Mouse (Mus musculus) B cell, adult 2 months (primary cell): ENCODE results near the gene Mast4.

Source experiments
- DNase-seq, 2 experiments: peaks; one replicate each; pipeline ENCODE4 v3.0.0; 2022

Mast4 gene

DNA sequence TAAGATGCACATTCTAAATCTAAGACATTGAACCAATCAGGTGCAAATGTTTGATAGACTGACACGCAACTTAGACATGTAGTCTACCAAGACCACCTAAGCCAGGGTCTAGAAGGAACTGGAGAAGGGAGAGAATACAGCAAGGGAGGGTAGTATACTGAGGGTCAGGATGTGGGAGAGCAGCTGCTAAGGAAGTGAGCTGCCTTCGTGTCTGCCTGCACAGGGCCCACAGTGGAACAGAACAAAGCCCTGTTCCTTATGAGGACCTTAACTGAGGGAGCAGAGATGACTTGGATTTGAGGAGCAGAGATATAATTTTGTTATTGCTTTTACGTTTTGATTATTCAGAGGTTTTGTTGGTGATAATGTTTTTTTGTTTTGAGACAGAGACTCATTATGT, 138.4 kb downstream of the Mast4 start:
- no peak for DNase-seq

- DNase-seq: no peak
Observed at GRCm38 (mm10) chr13:103183566-103183965, 150.7 kb downstream of the Mast4 start.

DNA sequence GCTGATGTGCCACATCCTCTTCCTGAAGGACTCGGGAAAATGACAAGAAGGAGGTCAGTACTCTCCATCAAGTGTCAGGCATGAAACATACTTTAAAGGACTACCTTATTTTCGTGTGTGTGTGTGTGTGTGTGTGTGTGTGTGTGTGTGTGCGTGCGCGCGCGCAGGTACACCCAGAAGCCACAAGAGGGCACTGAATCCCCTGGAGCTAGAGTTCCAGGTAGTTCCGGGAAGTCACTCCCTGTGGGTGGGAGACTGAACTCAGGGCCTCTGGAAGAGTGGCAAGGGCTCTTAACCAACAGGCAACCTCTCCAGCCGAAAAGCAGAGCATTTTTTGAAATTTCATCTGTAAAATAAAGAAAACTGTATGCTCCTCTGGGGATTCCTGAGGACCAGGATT, 152.5 kb downstream of the Mast4 start:
- DNase-seq: no peak

GRCm38 (mm10) chr13:103176871-103177270, 157.4 kb downstream of the Mast4 start:
- DNase-seq: no peak

DNA sequence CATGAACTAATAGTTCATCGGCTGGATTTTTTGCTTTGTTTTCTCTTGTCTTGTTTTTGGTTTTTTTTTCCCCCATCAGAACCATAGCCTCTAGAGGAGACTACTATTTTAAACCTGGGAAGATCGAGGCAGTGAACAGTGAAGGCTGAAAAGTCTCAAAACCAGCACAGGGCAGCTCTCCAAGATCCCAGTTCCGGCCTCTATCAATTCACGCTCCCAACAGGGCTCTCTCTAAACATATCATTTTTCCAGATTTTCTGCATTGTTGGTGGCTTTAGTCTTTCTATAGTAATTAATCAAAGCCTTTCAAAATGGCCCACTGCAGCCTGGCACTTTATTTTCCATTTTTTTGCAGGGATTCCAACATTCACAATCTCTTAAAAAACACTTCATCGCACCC, 159.9 kb downstream of the Mast4 start:
- DNase-seq: no peak

DNA sequence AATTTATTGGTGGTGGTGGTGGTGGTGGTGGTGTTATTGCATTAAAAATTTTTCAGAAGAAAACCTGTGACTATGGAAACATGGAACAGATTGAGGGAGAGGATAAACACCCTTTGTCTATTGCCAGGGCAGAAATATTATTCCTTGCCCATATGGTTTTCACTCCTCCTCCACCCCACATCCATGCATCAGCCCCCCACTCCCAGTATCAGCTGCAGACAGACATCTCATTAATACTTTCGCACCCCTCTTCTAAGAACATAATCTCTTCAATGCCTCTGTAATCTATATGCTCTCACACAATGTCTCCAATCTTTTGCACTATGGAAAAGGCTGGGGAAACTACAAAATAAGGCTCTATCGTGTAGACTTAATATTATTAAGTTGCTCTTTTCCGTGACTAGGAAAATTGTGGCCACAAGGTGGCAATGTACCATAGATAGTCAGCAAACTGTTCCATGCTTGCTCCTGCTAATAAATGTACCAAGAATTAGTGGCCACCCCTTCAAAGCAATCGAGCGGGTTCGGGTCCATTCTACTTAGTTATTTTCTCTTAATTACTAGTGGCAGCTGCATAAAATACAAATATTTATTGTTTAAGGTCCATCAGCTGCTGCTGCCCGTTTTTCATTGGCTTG, 160.6 kb downstream of the Mast4 start:
- peak in 1 of 2 experiments; percentile 4 for DNase-seq

DNA sequence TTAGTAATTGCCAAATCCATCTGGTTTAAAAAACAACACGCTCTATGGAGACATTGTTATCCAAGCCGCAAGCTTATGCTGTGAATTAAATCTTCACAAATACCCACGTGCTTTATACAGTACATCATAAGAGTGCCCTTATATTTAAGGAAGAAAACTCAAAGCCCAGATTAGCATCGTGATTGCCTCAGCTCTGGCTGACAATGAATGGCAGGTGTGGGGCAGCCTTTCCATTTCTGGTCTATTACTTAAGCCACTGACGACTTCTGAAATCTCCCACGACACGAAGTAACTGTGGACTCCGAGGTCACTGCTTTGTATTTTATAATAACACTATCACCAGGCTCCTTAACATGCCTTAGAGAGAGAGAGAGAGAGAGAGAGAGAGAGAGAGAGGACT, 182.4 kb downstream of the Mast4 start:
- no peak for DNase-seq

DNA sequence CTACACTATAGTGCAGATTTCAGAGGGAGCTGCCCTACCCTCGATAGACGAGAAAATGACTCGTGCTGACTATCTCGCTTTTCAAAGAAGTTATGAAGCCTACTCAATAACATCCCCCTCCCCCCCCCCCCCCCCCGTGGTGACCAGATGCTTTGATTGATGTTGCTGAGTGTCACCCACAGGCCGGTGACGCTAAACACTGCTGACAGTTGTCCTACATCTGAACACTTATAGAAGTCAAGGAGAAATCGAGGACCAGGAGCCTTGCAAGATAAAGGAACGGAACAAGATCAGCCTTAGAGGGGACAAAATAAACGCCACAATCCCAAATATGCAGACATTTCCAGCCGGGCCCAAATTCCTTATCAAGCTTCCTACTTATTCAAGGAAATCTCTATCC, 183.1 kb downstream of the Mast4 start:
- DNase-seq: no peak

GRCm38 (mm10) chr13:103150671-103151070, 183.6 kb downstream of the Mast4 start:
- DNase-seq: no peak

GRCm38 (mm10) chr13:103149415-103149814, 184.9 kb downstream of the Mast4 start:
- no peak for DNase-seq

GRCm38 (mm10) chr13:103144343-103144742, 190.0 kb downstream of the Mast4 start:
- no peak for DNase-seq

- no peak for DNase-seq
Observed at GRCm38 (mm10) chr13:103141304-103141703, 193.0 kb downstream of the Mast4 start.

GRCm38 (mm10) chr13:103140051-103140450, 194.2 kb downstream of the Mast4 start:
- DNase-seq: no peak

- DNase-seq: no peak
Observed at GRCm38 (mm10) chr13:103138298-103138697, 196.0 kb downstream of the Mast4 start.

- DNase-seq: no peak
Observed at GRCm38 (mm10) chr13:103135224-103135883, 198.9 kb downstream of the Mast4 start.

- no peak for DNase-seq
Observed at GRCm38 (mm10) chr13:103131781-103132180, 202.5 kb downstream of the Mast4 start.

DNA sequence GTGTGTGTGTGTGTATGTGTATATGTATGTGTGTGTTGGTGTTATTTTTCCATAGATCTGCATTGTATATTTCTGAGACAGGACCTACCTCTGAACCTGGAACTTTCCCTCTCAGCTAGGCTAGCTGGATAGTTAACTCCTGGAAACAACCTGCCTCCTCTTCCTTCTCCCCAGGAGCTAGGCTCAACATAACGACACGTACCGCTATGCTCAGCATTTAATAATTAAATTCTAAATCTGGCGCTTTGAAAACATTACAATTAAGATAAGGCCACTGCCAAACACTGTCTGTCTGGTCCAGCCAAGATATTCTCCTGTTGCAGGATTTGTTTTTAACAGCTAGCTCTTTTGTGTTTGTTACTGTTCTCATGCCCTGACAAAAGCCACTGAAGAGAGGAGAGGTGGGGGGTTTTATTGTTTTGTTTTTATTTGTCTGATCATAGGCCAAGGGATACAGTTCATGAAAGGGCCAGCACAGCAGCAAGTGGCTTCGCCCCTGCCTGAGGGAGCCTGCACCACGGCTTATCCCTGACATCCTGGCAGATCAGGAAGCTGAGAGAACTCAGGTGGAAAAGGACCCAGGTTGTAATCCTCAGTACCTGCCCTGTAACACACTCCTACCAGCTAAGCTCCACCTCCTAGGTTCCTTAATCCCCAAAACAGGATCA, 205.0 kb downstream of the Mast4 start:
- DNase-seq: no peak

DNA sequence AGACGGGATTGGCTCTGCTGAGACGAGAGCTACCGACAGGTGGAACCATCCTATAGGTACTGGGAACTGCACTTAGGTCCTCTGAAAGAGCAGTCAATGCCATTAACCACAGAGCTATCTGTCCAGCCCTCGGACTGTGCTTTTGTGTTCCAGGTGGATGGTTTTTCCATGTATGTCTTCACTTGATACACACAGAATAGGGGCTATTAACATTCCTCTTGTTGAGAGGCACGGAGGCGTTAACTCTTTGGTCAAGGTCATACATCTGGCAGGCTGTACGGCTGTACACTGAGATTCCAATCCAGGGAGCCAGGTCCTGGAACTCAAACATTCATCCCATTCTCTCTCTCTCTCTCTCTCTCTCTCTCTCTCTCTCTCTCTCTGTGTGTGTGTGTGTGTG, 205.6 kb downstream of the Mast4 start:
- DNase-seq: no peak

DNA sequence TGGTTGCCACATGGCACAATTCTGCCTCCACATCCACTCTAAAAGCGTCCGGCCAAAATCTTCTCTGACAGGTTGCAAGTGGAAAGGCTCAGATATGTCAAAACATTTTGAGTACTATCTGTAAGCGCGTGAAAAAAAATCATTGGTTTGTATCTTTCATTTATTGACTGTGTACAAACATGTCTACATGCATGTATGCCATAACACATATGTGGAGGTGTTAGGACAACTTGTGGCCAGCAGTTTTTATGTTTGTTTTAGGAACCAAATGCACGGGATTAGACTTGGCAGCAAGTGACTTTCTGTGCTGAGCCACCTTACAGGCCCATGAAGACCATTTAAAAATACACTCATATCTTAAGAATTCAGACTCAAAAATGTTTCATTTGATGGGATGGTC, 206.7 kb downstream of the Mast4 start:
- no peak for DNase-seq

- no peak for DNase-seq
Observed at GRCm38 (mm10) chr13:103123716-103124115, 210.6 kb downstream of the Mast4 start.

GRCm38 (mm10) chr13:103121796-103122792, 212.2 kb downstream of the Mast4 start:
- DNase-seq: no peak

DNA sequence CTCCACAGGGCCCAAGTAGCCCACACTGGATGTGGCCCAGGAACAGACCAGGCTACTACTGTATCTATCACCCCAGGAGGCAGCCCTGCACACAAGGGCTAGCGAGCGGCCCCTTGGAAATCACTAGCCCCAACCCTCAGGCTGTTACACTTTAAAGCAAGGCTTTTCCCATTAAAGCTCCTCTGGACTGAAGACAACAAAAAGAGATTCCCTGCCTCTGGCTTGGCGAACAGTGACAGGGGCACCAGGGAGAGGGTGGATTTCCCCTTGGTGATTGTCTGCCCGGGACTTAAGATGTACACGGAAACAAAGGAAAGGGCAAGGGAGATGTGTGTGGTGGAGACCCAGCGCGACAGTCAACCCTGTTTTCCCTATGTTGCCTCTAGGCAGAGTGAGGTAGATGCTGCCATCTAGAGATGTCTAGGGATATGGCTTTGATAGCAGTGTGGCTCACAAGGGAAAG, 213.6 kb downstream of the Mast4 start:
- DNase-seq: no peak

- DNase-seq: no peak
Observed at GRCm38 (mm10) chr13:103119728-103120127, 214.6 kb downstream of the Mast4 start.
